In genomic region chr19:45920299-45921090, GRCm38 (mm10) we compare ENCODE assay signal across 19 mouse cellular contexts.
DNase-seq lines count a peak whose midpoint lies in the region; ATAC-seq and TF ChIP-seq lines count a peak whose summit lies in the region.
"Had no signal": no experiment of that assay in that cellular context is flagged by ENCODE, and none has a peak within 500 bp of the region (broad histone marks: within the 10 kb centered on the region; RNA-seq: fewer than 3 reads in every experiment).

No protein-coding gene starts in this region.

- no peak overlapping the region for H3K4me3 ChIP-seq in midbrain, embryonic 11.5 days (ENCODE audit: low read depth, low read length)
- H3K4me3 ChIP-seq in midbrain, embryonic 10.5 days = no peak overlapping the region
- H3K4me3 ChIP-seq in olfactory bulb, adult 2 months (ENCODE audit: insufficient read depth, low read depth, low read length) = no peak overlapping the region; the same call in 1 of the 2 replicates
- H3K4me3 ChIP-seq in intestine, embryonic 16.5 days (ENCODE audit: low read length) = no peak overlapping the region
- H3K4me3 ChIP-seq: erythroblast, embryonic 14.5 days; limb, embryonic 15.5 days had no signal

- DNase-seq in heart, adult 11 months = peak; percentile 72
- DNase-seq in heart, postnatal 4 days = no peak
- DNase-seq in midbrain, embryonic 11.5 days (ENCODE audit: low spot score, missing footprints) = peak; percentile 35
- DNase-seq in midbrain, embryonic 10.5 days (ENCODE audit: low spot score) = no peak
- DNase-seq in brain, embryonic 18.5 days (ENCODE audit: low read depth, low spot score) = peak; percentile 30
- DNase-seq in cerebellum, adult 9-10 months = no peak
- DNase-seq: adrenal gland, adult 2 months; B cell, adult 2 months; cerebellum, adult 9-11 months; embryo, embryonic 11 days; heart, postnatal 10 days; kidney, adult 8-10 months; lung, adult 18-20 months; lung, postnatal 4 days; right cerebral cortex, postnatal 4 days had no signal

- no peak for TF ChIP-seq POLR2A in olfactory bulb, adult 2 months (IDR thresholded peaks at IDR 0.05; ENCODE audit: insufficient read depth, low read depth, low read length)

- H3K9me3 ChIP-seq in midbrain, embryonic 11.5 days (ENCODE audit: control insufficient read depth, low read length) = no peaks in the 10 kb centered on the region
- H3K9me3 ChIP-seq in midbrain, embryonic 10.5 days (replicated peaks) = no peaks in the 10 kb centered on the region
- H3K9me3 ChIP-seq in intestine, embryonic 16.5 days (ENCODE audit: control insufficient read depth, low read length) = no peaks in the 10 kb centered on the region
- H3K9me3 ChIP-seq: limb, embryonic 15.5 days had no signal

- no peak for TF ChIP-seq CTCF in olfactory bulb, adult 2 months (IDR thresholded peaks at IDR 0.05; ENCODE audit: insufficient read depth, low read depth, low read length)

- WGBS in midbrain, embryonic 11.5 days = 74% methylated on average over 9 of the region's 9 CpGs
- WGBS in midbrain, embryonic 10.5 days = 74% methylated on average over 9 of the region's 9 CpGs
- 20% methylated on average over 9 of the region's 9 CpGs for WGBS in olfactory bulb, adult 2 months
- 67% methylated on average over 9 of the region's 9 CpGs for WGBS in intestine, embryonic 16.5 days

- no peak overlapping the region for H3K27ac ChIP-seq in midbrain, embryonic 11.5 days (ENCODE audit: low read depth, low read length)
- H3K27ac ChIP-seq in midbrain, embryonic 10.5 days (replicated peaks) = no peak overlapping the region
- H3K27ac ChIP-seq in olfactory bulb, adult 2 months (ENCODE audit: insufficient read depth, low read depth, low read length) = peak overlapping the region; percentile 54
- no peak overlapping the region for H3K27ac ChIP-seq in intestine, embryonic 16.5 days (ENCODE audit: low read length)
- H3K27ac ChIP-seq: limb, embryonic 15.5 days had no signal

- no peak overlapping the region for H3K9ac ChIP-seq in midbrain, embryonic 11.5 days (ENCODE audit: low read length)
- H3K9ac ChIP-seq in intestine, embryonic 16.5 days (ENCODE audit: low read depth, low read length) = no peak overlapping the region
- H3K9ac ChIP-seq: limb, embryonic 15.5 days had no signal

- no peak overlapping the region for H3K4me2 ChIP-seq in midbrain, embryonic 11.5 days
- H3K4me2 ChIP-seq in intestine, embryonic 16.5 days (ENCODE audit: low read depth, low read length) = no peak overlapping the region
- H3K4me2 ChIP-seq: limb, embryonic 15.5 days had no signal

- no peaks in the 10 kb centered on the region for H3K36me3 ChIP-seq in midbrain, embryonic 11.5 days (ENCODE audit: control insufficient read depth, insufficient read depth, low read length)
- H3K36me3 ChIP-seq in midbrain, embryonic 10.5 days = peaks cover 13% of the 10 kb centered on the region
- no peaks in the 10 kb centered on the region for H3K36me3 ChIP-seq in intestine, embryonic 16.5 days (ENCODE audit: control insufficient read depth, insufficient read depth, low read length)

- H3K4me1 ChIP-seq in midbrain, embryonic 11.5 days (ENCODE audit: control insufficient read depth, insufficient read depth, low read length) = no peaks in the 10 kb centered on the region
- H3K4me1 ChIP-seq in midbrain, embryonic 10.5 days = peaks cover 7% of the 10 kb centered on the region
- peaks cover 7% of the 10 kb centered on the region; the same call in 1 of the 2 replicates for H3K4me1 ChIP-seq in olfactory bulb, adult 2 months (ENCODE audit: control insufficient read depth, insufficient read depth, low read length)
- H3K4me1 ChIP-seq in intestine, embryonic 16.5 days (ENCODE audit: control insufficient read depth, insufficient read depth, low read length) = no peaks in the 10 kb centered on the region
- H3K4me1 ChIP-seq: limb, embryonic 15.5 days had no signal

- no peak for ATAC-seq in midbrain, embryonic 11.5 days (ENCODE audit: low FRiP score)
- no peak for ATAC-seq in intestine, embryonic 16.5 days

- no peaks in the 10 kb centered on the region for H3K27me3 ChIP-seq in midbrain, embryonic 11.5 days (ENCODE audit: control insufficient read depth, insufficient read depth, low read length)
- no peaks in the 10 kb centered on the region for H3K27me3 ChIP-seq in midbrain, embryonic 10.5 days (ENCODE audit: low read depth, poor library complexity, severe bottlenecking)
- no peaks in the 10 kb centered on the region for H3K27me3 ChIP-seq in intestine, embryonic 16.5 days (replicated peaks; ENCODE audit: control insufficient read depth, insufficient read depth, low read length)
- H3K27me3 ChIP-seq: limb, embryonic 15.5 days had no signal

Comparison
In these comparisons a context has a peak if more than half of its experiments do, and no peak if none do; other contexts are left out.
1. DNase-seq: peak in heart, adult 11 months (single experiment), midbrain, embryonic 11.5 days (single experiment) and brain, embryonic 18.5 days (single experiment); none in heart, postnatal 4 days (single experiment), midbrain, embryonic 10.5 days (single experiment) and cerebellum, adult 9-10 months (single experiment).